Mouse (Mus musculus) kidney, adult 2 months (tissue): Measurements from ENCODE around the gene Qsox1.

Experiments used
- CTCF ChIP-seq: fragments of 200-500 bp; conservative IDR thresholded peaks from 2 replicates; pipeline ENCODE4 v1.5.1; 2011; ENCODE audit warnings: low read depth, mild to moderate bottlenecking, control low read depth, low read length, moderate library complexity, mixed read lengths; ENCODE audit not compliant: insufficient read depth, insufficient read length
- POLR2A ChIP-seq: fragments of 200-500 bp; IDR thresholded peaks from one replicate; pipeline ENCODE4 v1.6.1; 2011; ENCODE audit warnings: low read depth, low read length, control low read depth

GRCm38 (mm10) chr1:155820646-155821045 is 8.0 kb upstream of the Qsox1 start:
- TF ChIP-seq CTCF: no peak
- no peak for TF ChIP-seq POLR2A
